Mouse (Mus musculus) spleen, adult 2 months (tissue): ENCODE measurements around the gene Rnasek.

ENCODE experiments used
- CTCF ChIP-seq: fragments of 200-500 bp; IDR thresholded peaks from 2 replicates; pipeline ENCODE4 v1.5.1; 2011; ENCODE audit warnings: mild to moderate bottlenecking, inconsistent platforms; ENCODE audit not compliant: insufficient read depth, insufficient read length, insufficient replicate concordance; ENCODE audit errors: extremely low read depth
- POLR2A ChIP-seq: fragments of 200-500 bp; IDR thresholded peaks from 2 replicates; pipeline ENCODE4 v1.6.1; 2011; ENCODE audit warnings: low read depth, low read length, inconsistent platforms

- no peak for TF ChIP-seq CTCF
- no peak for TF ChIP-seq POLR2A
Observed at GRCm38 (mm10) chr11:70265252-70265651, 25.6 kb upstream of the Rnasek start.
